Mouse (Mus musculus) midbrain, postnatal 0 days (tissue): ENCODE measurements around the gene Pdf. TPM values are rescaled to one million over a fixed set of nuclear protein-coding genes. Genes with fewer than 3 reads are reported as not detected.

Source experiments
- ATAC-seq: fragments of 200-750 bp; cut with Nextera tagmentation; 2 replicates; pipeline ENCODE4 v1.8.0; 2017; ENCODE audit warnings: moderate number of reproducible peaks, mild to moderate bottlenecking, moderate TSS enrichment, moderate library complexity; ENCODE audit not compliant: low FRiP score
- DNase-seq: peaks from one replicate; pipeline ENCODE4 v3.0.0-alpha.2; 2015; ENCODE audit warnings: low spot score
- H3K27ac ChIP-seq: fragments of 300-500 bp; sonication (generic); 2 replicates; pipeline ENCODE4 v1.5.1; 2014; ENCODE audit warnings: low read depth, mild to moderate bottlenecking, low read length, mixed read lengths
- H3K27me3 ChIP-seq: fragments of 300-500 bp; sonication (generic); 2 replicates; pipeline ENCODE4 v1.6.1; 2014; ENCODE audit warnings: low read length, control low read depth, mixed read lengths; ENCODE audit not compliant: insufficient read depth
- H3K36me3 ChIP-seq: fragments of 300-500 bp; sonication (generic); 2 replicates; pipeline ENCODE4 v1.6.1; 2014; ENCODE audit warnings: low read length, control low read depth, mixed read lengths; ENCODE audit not compliant: insufficient read depth
- H3K4me1 ChIP-seq: fragments of 300-500 bp; sonication (generic); 2 replicates; pipeline ENCODE4 v1.6.1; 2014; ENCODE audit warnings: mild to moderate bottlenecking, control low read depth, antibody characterized with exemption, low read length, mixed read lengths; ENCODE audit not compliant: insufficient read depth
- H3K4me2 ChIP-seq: fragments of 300-500 bp; sonication (generic); 2 replicates; pipeline ENCODE4 v1.6.1; 2014; ENCODE audit warnings: low read depth, mild to moderate bottlenecking, low read length, mixed read lengths; ENCODE audit not compliant: poor library complexity, severe bottlenecking
- H3K4me3 ChIP-seq: fragments of 300-500 bp; sonication (generic); 2 replicates; pipeline ENCODE4 v1.5.1; 2014; ENCODE audit warnings: low read depth, mild to moderate bottlenecking, low read length, moderate library complexity
- H3K9ac ChIP-seq: fragments of 300-500 bp; sonication (generic); replicated peaks from 2 replicates; pipeline ENCODE4 v1.6.1; 2014; ENCODE audit warnings: mild to moderate bottlenecking, low read length, moderate library complexity, mixed read lengths; ENCODE audit not compliant: poor library complexity, severe bottlenecking
- H3K9me3 ChIP-seq: fragments of 300-500 bp; sonication (generic); 2 replicates; pipeline ENCODE4 v1.6.1; 2016; ENCODE audit warnings: low read length, control low read depth
- CTCF ChIP-seq: IDR thresholded peaks from 2 replicates; pipeline ENCODE4 v1.5.1; 2016; ENCODE audit warnings: antibody characterized with exemption, mild to moderate bottlenecking
- WGBS: fragments of 180-500 bp; shearing (Covaris S2); extraction: QIAGEN DNeasy Blood & Tissue Kit; methylation state at CpG from one replicate; pipeline ENCODE4 v1.1.7; 2014; 5-methylcytosine and 5-hydroxymethylcytosine counted together
- polyA plus RNA-seq: library from polyadenylated mRNA; unstranded; fragments of >200 nt; fragmentation: Nextera tagmentation; extraction: Ambion mirVana; gene quantifications from 2 replicates; pipeline ENCODE4 v1.2.1, GENCODE M21; 2015
- total RNA-seq: library from RNA; depleted of rRNA; stranded (reverse); fragments of >200 nt; gene quantifications from 2 replicates; pipeline ENCODE4 v1.2.3, GENCODE M21; 2014; rRNA removed

The Pdf gene
- total RNA-seq = 61.5 TPM in 2 replicates
- polyA plus RNA-seq = 31.8 and 33.3 TPM in 2 replicates

DNA sequence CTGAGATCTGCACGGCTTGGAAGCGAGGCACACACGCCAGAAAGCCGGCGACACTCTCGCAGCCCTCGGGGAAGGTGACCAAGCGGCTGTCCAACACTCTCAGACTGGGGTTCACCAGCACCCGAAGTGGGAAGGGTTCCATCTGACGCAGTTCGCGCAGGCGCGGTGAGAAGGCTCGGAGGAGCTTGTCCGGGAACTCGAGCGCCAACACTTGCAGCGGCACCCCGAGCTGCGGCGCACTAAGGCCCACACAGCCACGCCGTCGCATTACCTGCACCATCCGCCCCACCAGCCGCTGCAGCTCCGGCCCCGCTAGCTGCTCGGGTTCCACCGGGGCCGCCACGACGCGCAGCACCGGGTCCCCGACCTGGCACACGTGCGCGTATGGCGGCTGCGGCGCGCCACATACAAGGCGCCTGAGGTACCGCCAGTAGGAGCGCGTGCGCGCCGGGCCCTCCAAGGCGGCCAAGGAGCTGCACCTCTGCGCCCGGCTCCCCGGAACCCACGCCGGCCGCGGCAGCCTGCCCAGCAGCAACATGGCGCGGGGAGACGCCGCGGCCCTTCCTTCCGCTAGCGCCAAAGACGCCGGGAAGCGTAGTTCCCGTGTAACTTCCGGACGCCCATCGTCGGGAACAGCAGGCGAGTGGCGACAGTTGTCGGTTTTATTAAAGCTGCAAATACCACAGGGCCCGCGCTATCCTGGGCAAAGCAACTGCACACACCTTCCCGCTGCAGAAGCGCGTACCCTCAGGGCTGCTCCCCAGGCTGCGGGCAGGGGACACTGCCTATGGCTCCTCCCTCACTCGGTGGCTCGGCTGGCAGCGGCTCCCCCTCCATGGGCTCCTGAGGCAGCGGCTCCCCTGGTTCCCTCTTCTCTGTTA is at the start of gene Pdf:
Gene Pdf (minus strand): TSS at position 554 of the 881 bp plus-strand sequence.
- Histone ChIP-seq H3K27ac (peak within 1 kb of the TSS; percentile 90), H3K9me3 (no peaks in the 10 kb centered on the region), H3K4me2 (peak within 1 kb of the TSS; percentile 81), H3K36me3 (peaks cover 46% of the 10 kb centered on the region), H3K9ac (peak within 1 kb of the TSS; percentile 79), H3K4me3 (peak within 1 kb of the TSS; percentile 77), H3K27me3 (no peaks in the 10 kb centered on the region), H3K4me1 (peaks cover 2% of the 10 kb centered on the region; the same call in 1 of the 2 replicates)
- no peak; the same call in 1 of the 2 replicates for TF ChIP-seq CTCF
- peak; percentile 84 for ATAC-seq
- WGBS = 2% methylated on average over 83 of the region's 87 CpGs
- DNase-seq = peak; percentile 86

DNA sequence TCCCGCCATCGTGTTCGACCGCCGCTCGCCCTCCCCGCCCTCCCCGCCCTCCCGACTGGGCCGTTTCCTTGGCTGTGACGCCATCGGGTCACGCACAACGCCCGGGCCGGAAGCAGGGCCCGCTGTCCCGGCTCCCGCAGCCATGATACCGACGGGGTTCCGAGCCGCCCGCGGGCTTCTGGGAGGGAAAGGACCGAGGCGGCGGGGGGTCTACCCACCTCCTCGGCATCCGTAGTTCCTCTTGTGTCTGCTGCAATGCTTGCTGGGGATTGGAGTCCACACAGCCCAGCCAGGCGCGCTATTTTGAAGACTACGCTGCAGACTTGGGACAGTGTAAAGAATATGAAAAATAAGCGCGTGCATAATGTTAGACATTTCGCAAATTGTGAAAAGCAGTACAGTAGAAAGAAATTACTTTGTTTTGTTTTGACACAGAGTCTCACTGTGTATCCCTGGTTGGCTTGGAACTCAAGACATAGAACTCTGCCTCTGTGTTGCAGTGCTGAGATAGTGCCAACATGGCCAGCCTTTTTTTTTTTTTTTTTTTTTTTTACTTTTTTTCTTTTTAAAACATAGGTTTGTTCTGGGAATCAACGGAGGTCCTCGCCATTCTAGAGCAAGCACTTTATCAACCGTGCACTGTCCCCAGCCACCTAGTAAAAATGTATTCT is 48.1 kb upstream of the Pdf start, which contains the start of gene Terf2:
Gene Terf2 (minus strand): TSS at position 182 of the 671 bp plus-strand sequence.
- 0 out of 2 replicates have a peak, but pooled peaks cover 3% of the 10 kb centered on the region for H3K36me3 ChIP-seq
- peak within 1 kb of the TSS; percentile 57 for H3K4me2 ChIP-seq
- peak within 1 kb of the TSS; percentile 85 for H3K27ac ChIP-seq
- peak within 1 kb of the TSS; percentile 84 for H3K9ac ChIP-seq
- TF ChIP-seq CTCF = no peak
- no peaks in the 10 kb centered on the region for H3K9me3 ChIP-seq
- peaks cover 6% of the 10 kb centered on the region; the same call in 1 of the 2 replicates for H3K4me1 ChIP-seq
- 5% methylated on average over 38 of the region's 39 CpGs for WGBS
- peak within 1 kb of the TSS; percentile 81 for H3K4me3 ChIP-seq
- no peaks in the 10 kb centered on the region for H3K27me3 ChIP-seq
- DNase-seq (peak; percentile 98), ATAC-seq (peak; percentile 94)

DNA sequence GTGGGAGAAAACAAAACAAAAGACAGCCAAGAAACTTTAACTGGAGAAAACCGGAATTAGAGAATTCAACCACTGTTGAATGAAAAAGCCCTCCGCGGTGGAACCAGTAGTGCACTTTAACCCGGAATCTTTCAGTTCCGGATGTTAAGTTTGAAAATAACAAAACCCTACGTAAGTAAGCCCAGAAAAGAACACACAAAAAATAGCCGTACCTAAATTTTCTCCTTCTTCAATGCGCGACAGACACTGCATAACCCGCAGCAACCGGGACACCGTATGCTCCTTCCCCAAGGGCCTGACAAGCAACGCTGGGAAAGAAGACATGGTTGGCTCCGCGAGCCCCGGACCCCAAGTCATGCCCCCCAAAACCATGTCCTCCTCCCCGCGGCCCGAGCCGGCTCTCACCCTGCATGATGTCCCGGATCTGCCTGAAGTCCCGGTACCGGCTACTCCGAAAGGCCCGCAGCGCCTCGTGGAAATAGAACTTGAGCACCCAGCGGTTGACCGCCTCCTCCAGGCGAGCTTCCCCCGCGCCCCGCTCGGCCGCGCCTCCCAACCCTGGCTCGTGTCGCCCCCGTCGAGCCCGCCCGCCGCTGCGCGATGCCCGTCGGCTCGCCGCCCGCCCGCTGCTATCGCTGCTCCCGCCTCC is 47.4 kb upstream of the Pdf start:
- Histone ChIP-seq H3K27ac (peak overlapping the region; percentile 85), H3K9me3 (no peaks in the 10 kb centered on the region), H3K4me3 (peak overlapping the region; percentile 81), H3K4me1 (peaks cover 6% of the 10 kb centered on the region; the same call in 1 of the 2 replicates), H3K36me3 (0 out of 2 replicates have a peak, but pooled peaks cover 3% of the 10 kb centered on the region), H3K4me2 (peak overlapping the region; percentile 57), H3K9ac (peak overlapping the region; percentile 84), H3K27me3 (no peaks in the 10 kb centered on the region)
- peak; percentile 39 for DNase-seq
- TF ChIP-seq CTCF = no peak
- WGBS = under 1% methylated on average over 49 of the region's 53 CpGs
- peak; percentile 25; the same call in 1 of the 2 replicates for ATAC-seq

DNA sequence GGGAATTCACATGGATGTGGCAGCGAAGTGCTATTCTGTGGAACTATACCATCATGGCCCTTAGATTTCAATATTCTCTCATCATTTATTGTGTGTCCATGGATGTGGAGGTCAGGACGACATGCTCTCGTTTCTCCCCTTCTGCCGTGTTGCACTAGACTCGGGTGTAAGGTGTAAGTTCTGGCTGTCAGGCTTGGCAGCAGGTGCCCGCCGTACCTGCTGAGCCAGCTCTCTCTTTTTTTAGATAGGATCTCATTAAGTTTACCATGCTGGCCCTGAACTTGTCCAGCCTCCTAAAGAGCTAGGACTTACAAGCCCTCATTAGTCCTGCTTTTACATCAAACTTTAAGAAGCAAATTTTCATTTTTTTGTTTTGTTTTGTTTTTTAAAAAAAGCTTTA is 42.1 kb upstream of the Pdf start:
- 0 out of 2 replicates have a peak, but pooled peaks cover 7% of the 10 kb centered on the region for H3K36me3 ChIP-seq
- DNase-seq (no peak), ATAC-seq (no peak)
- peaks cover 6% of the 10 kb centered on the region; the same call in 1 of the 2 replicates for H3K4me1 ChIP-seq
- no peak overlapping the region for H3K4me3 ChIP-seq
- WGBS = 94% methylated on average over 7 of the region's 7 CpGs
- no peaks in the 10 kb centered on the region for H3K9me3 ChIP-seq
- H3K4me2 ChIP-seq = no peak overlapping the region
- no peaks in the 10 kb centered on the region for H3K27me3 ChIP-seq
- H3K27ac ChIP-seq = no peak overlapping the region
- TF ChIP-seq CTCF = no peak
- H3K9ac ChIP-seq = no peak overlapping the region

DNA sequence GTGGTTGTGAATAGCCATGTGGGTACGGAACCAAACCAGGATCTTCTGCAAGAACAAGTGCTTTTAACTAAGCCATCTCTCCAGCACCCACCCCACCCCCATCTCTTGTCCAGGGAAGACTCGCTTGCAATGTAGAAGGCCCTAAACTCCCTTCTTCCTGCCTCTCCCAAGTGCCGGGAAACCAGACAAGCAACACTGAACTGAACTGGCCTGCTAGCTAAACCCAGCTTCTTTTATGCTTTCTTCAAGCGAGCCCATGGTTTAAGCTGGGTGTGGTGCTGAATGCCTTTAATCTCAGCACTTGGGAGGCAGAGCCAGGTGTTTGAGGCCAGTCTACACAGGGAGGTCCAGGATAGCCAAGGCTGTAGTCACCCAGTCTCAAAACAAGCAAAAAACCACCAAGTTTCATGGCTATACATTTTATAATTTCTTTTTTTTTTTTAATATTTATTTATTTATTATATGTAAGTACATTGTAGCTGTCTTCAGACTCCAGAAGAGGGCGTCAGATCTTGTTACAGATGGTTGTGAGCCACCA is 40.2 kb upstream of the Pdf start:
- Histone ChIP-seq H3K27ac (no peak overlapping the region), H3K4me2 (no peak overlapping the region), H3K27me3 (no peaks in the 10 kb centered on the region), H3K36me3 (0 out of 2 replicates have a peak, but pooled peaks cover 9% of the 10 kb centered on the region), H3K9ac (no peak overlapping the region), H3K4me3 (no peak overlapping the region), H3K9me3 (no peaks in the 10 kb centered on the region), H3K4me1 (no peaks in the 10 kb centered on the region)
- WGBS = 97% methylated on average over 5 of the region's 5 CpGs
- ATAC-seq (no peak), DNase-seq (no peak)
- TF ChIP-seq CTCF = no peak
